Mouse (Mus musculus) thymus, adult 2 months (tissue): ENCODE measurements around the gene Gm20388.

Source experiments
- CTCF ChIP-seq: fragments of 200-500 bp; IDR thresholded peaks from 2 replicates; pipeline ENCODE4 v1.5.1; 2012; ENCODE audit warnings: mild to moderate bottlenecking, control low read depth, low read length, moderate library complexity, borderline replicate concordance; ENCODE audit not compliant: control insufficient read depth, poor library complexity, insufficient read depth; ENCODE audit errors: extremely low read depth
- POLR2A ChIP-seq: fragments of 200-500 bp; IDR thresholded peaks from 2 replicates; pipeline ENCODE4 v1.6.1; 2012; ENCODE audit warnings: mild to moderate bottlenecking, low read length, control low read depth, moderate library complexity; ENCODE audit not compliant: control insufficient read depth, poor library complexity, insufficient read depth; ENCODE audit errors: extremely low read depth

DNA sequence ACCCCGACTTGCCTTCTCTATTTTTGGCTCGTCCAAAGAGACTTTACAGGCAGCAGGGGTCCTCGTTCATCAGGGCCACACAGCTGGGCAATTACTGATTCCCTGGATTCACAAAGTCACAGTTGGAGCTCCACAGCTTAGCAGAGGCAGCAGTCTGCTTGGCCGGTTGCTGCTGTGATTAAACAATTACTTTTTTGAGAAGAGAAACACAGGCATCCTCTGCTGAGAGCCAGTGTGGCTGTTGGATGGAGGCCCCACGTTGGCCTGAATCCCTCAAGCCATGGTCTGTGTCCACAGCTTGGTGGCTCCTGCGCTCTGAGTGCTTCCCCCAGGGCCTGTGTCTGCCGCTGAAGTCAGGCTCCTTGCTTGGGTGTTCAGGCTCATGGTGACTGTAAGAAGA is 2904.0 kb downstream of the Gm20388 start:
- TF ChIP-seq POLR2A = no peak
- TF ChIP-seq CTCF = no peak
